In genomic region chr9:119510902-119511301, GRCm38 (mm10) we compare ENCODE assay signal across 9 mouse cellular contexts.
DNase-seq lines count a peak whose midpoint lies in the region; ATAC-seq and TF ChIP-seq lines count a peak whose summit lies in the region.
"Had no signal": no experiment of that assay in that cellular context is flagged by ENCODE, and none has a peak within 500 bp of the region (broad histone marks: within the 10 kb centered on the region; RNA-seq: fewer than 3 reads in every experiment).

No protein-coding gene starts in this region.

- H3K9ac ChIP-seq in limb, embryonic 13.5 days = no peak overlapping the region
- H3K9ac ChIP-seq in limb, embryonic 14.5 days (ENCODE audit: low read depth, low read length, severe bottlenecking) = no peak overlapping the region
- H3K9ac ChIP-seq: heart, embryonic 12.5 days had no signal

- H3K4me2 ChIP-seq in limb, embryonic 13.5 days (replicated peaks) = no peak overlapping the region
- no peak overlapping the region for H3K4me2 ChIP-seq in limb, embryonic 14.5 days (replicated peaks; ENCODE audit: low read depth, low read length, severe bottlenecking)
- H3K4me2 ChIP-seq: heart, embryonic 12.5 days had no signal

- no peaks in the 10 kb centered on the region for H3K4me1 ChIP-seq in limb, embryonic 13.5 days
- H3K4me1 ChIP-seq in limb, embryonic 10.5 days = 0 out of 2 replicates have a peak, but pooled peaks cover 3% of the 10 kb centered on the region
- H3K4me1 ChIP-seq in limb, embryonic 14.5 days (ENCODE audit: control insufficient read depth, insufficient read depth, low read length) = no peaks in the 10 kb centered on the region
- H3K4me1 ChIP-seq in midbrain, embryonic 10.5 days = no peaks in the 10 kb centered on the region

- H3K36me3 ChIP-seq in limb, embryonic 13.5 days = no peaks in the 10 kb centered on the region
- H3K36me3 ChIP-seq in limb, embryonic 10.5 days = no peaks in the 10 kb centered on the region
- no peaks in the 10 kb centered on the region for H3K36me3 ChIP-seq in limb, embryonic 14.5 days (ENCODE audit: control insufficient read depth, insufficient read depth, low read length)
- no peaks in the 10 kb centered on the region for H3K36me3 ChIP-seq in midbrain, embryonic 10.5 days

- DNase-seq in limb, embryonic 10.5 days (ENCODE audit: low spot score) = no peak
- DNase-seq in cerebellum, adult 9-10 months = peak; percentile 42
- peak; percentile 21 to 26 for DNase-seq in frontal cortex, postnatal 10 days (ENCODE audit: low spot score in 2 of 2)
- DNase-seq in limb, embryonic 14.5 days (ENCODE audit: low spot score) = peak; percentile 58
- DNase-seq in thymus, postnatal 25 days = no peak
- DNase-seq in midbrain, embryonic 10.5 days (ENCODE audit: low spot score) = no peak

- no peak for TF ChIP-seq POLR2A in limb, embryonic 14.5 days (IDR thresholded peaks at IDR 0.05; ENCODE audit: borderline replicate concordance, extremely low read depth, insufficient read depth, insufficient read length)

- H3K27me3 ChIP-seq in limb, embryonic 13.5 days = no peaks in the 10 kb centered on the region
- H3K27me3 ChIP-seq in limb, embryonic 10.5 days (ENCODE audit: low read depth, poor library complexity, severe bottlenecking) = 0 out of 2 replicates have a peak, but pooled peaks cover 2% of the 10 kb centered on the region
- no peaks in the 10 kb centered on the region for H3K27me3 ChIP-seq in limb, embryonic 14.5 days (ENCODE audit: control insufficient read depth, insufficient read depth, low read length)
- peaks cover 44% of the 10 kb centered on the region for H3K27me3 ChIP-seq in midbrain, embryonic 10.5 days (ENCODE audit: low read depth, poor library complexity, severe bottlenecking)
- H3K27me3 ChIP-seq: heart, embryonic 12.5 days had no signal

- ATAC-seq in limb, embryonic 13.5 days (ENCODE audit: low FRiP score, low read depth) = peak; percentile 67; the same call in 1 of the 2 replicates
- peak; percentile 75 for ATAC-seq in limb, embryonic 14.5 days (ENCODE audit: low FRiP score, low read depth)
- no peak for ATAC-seq in monocyte, adult 5-6 weeks (replicated peaks; ENCODE audit: insufficient number of reproducible peaks, low FRiP score, low TSS enrichment, poor library complexity, severe bottlenecking)

- no peak overlapping the region for H3K4me3 ChIP-seq in limb, embryonic 13.5 days
- H3K4me3 ChIP-seq in limb, embryonic 10.5 days = no peak overlapping the region
- no peak overlapping the region for H3K4me3 ChIP-seq in limb, embryonic 14.5 days (replicated peaks; ENCODE audit: low read length)
- no peak overlapping the region for H3K4me3 ChIP-seq in midbrain, embryonic 10.5 days
- H3K4me3 ChIP-seq: heart, embryonic 12.5 days had no signal

- 48% methylated on average over 6 of the region's 6 CpGs for WGBS in limb, embryonic 13.5 days
- 71% methylated on average over 6 of the region's 6 CpGs for WGBS in limb, embryonic 10.5 days
- 39% methylated on average over 6 of the region's 6 CpGs for WGBS in limb, embryonic 14.5 days
- WGBS in midbrain, embryonic 10.5 days = 82% methylated on average over 6 of the region's 6 CpGs

- peaks cover 3% of the 10 kb centered on the region; the same call in 1 of the 2 replicates for H3K9me3 ChIP-seq in limb, embryonic 13.5 days
- H3K9me3 ChIP-seq in limb, embryonic 10.5 days (replicated peaks) = no peaks in the 10 kb centered on the region
- H3K9me3 ChIP-seq in limb, embryonic 14.5 days (ENCODE audit: control insufficient read depth, low read length) = no peaks in the 10 kb centered on the region
- H3K9me3 ChIP-seq in midbrain, embryonic 10.5 days (replicated peaks) = peaks cover 6% of the 10 kb centered on the region

- H3K27ac ChIP-seq in limb, embryonic 13.5 days = no peak overlapping the region
- H3K27ac ChIP-seq in limb, embryonic 10.5 days = no peak overlapping the region
- no peak overlapping the region for H3K27ac ChIP-seq in limb, embryonic 14.5 days (replicated peaks; ENCODE audit: low read depth, low read length)
- H3K27ac ChIP-seq in midbrain, embryonic 10.5 days (replicated peaks) = no peak overlapping the region

Comparison
In these comparisons a context has a peak if more than half of its experiments do, and no peak if none do; other contexts are left out.
1. DNase-seq: peak in cerebellum, adult 9-10 months (single experiment), frontal cortex, postnatal 10 days (2 of 2) and limb, embryonic 14.5 days (single experiment); none in limb, embryonic 10.5 days (single experiment), thymus, postnatal 25 days (single experiment) and midbrain, embryonic 10.5 days (single experiment).